ENCODE assay signal across 23 mouse cellular contexts in the genomic region with DNA sequence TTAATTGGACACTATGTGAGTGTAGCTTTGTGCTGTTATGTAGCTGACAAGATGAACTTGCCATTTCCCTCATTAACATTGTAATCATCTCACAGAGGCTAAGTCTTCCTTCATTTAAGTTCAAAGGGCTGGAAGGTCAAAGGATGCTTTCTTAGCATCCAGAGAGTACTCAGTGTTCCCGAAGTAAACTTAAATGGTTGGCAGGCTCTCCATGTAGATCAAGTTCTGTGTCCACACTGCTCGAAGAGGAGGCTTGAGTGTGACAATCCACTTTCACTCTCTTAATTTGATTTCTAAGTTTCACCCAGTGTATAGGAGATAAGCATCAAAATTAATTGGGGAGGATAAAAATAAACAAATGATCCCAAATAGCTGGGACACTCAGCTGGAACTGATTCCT. TPM values are rescaled to one million over a fixed set of nuclear protein-coding genes. Genes with fewer than 3 reads are reported as not detected.
DNase-seq lines count a peak whose midpoint lies in the region; ATAC-seq and TF ChIP-seq lines count a peak whose summit lies in the region.
"Had no signal": no experiment of that assay in that cellular context is flagged by ENCODE, and none has a peak within 500 bp of the region (broad histone marks: within the 10 kb centered on the region; RNA-seq: fewer than 3 reads in every experiment).

No protein-coding gene starts in this region.

- TF ChIP-seq CTCF in intestine, postnatal 0 days (IDR thresholded peaks at IDR 0.05; ENCODE audit: low read depth): no peak
- no peak for TF ChIP-seq CTCF in liver, postnatal 0 days (IDR thresholded peaks at IDR 0.05; ENCODE audit: low read depth)

- no peaks in the 10 kb centered on the region for H3K36me3 ChIP-seq in intestine, embryonic 14.5 days (ENCODE audit: control insufficient read depth, insufficient read depth, low read length)
- H3K36me3 ChIP-seq in intestine, postnatal 0 days (ENCODE audit: control insufficient read depth, insufficient read depth): no peaks in the 10 kb centered on the region
- H3K36me3 ChIP-seq in liver, postnatal 0 days (replicated peaks; ENCODE audit: insufficient read depth, low read length): no peaks in the 10 kb centered on the region
- H3K36me3 ChIP-seq: embryonic facial prominence, embryonic 13.5 days; embryonic facial prominence, embryonic 15.5 days; forebrain, embryonic 10.5 days; forebrain, embryonic 12.5 days had no signal

- no peaks in the 10 kb centered on the region for H3K9me3 ChIP-seq in intestine, embryonic 14.5 days (ENCODE audit: control insufficient read depth, low read length)
- H3K9me3 ChIP-seq in intestine, postnatal 0 days (ENCODE audit: control insufficient read depth): no peaks in the 10 kb centered on the region
- no peaks in the 10 kb centered on the region for H3K9me3 ChIP-seq in liver, postnatal 0 days (ENCODE audit: low read length)
- H3K9me3 ChIP-seq: embryonic facial prominence, embryonic 13.5 days; embryonic facial prominence, embryonic 15.5 days; forebrain, embryonic 10.5 days; forebrain, embryonic 12.5 days had no signal

- WGBS in intestine, embryonic 14.5 days: 85% methylated on average over 2 of the region's 2 CpGs
- 71% methylated on average over 2 of the region's 2 CpGs for WGBS in intestine, postnatal 0 days
- 70% methylated on average over 2 of the region's 2 CpGs for WGBS in liver, postnatal 0 days (ENCODE audit: insufficient replicate concordance)

- H3K4me1 ChIP-seq in intestine, embryonic 14.5 days (replicated peaks; ENCODE audit: control insufficient read depth, insufficient read depth, low read length): no peaks in the 10 kb centered on the region
- H3K4me1 ChIP-seq in intestine, postnatal 0 days (replicated peaks; ENCODE audit: control insufficient read depth, insufficient read depth, low read length): no peaks in the 10 kb centered on the region
- peaks cover 19% of the 10 kb centered on the region for H3K4me1 ChIP-seq in liver, postnatal 0 days (ENCODE audit: insufficient read depth)
- H3K4me1 ChIP-seq: embryonic facial prominence, embryonic 13.5 days; forebrain, embryonic 10.5 days; forebrain, embryonic 12.5 days had no signal

- DNase-seq in intestine, embryonic 14.5 days (ENCODE audit: low spot score): peak; percentile 0
- peak; percentile 33 for DNase-seq in kidney, adult 9 months
- DNase-seq in kidney, postnatal 10 days: no peak
- DNase-seq in liver, postnatal 0 days: no peak
- no peak for DNase-seq in liver
- DNase-seq: adrenal gland, adult 2 months; adrenal gland, postnatal 10 days; adrenal gland, postnatal 25 days; cerebellum, adult 11 months; cerebellum, adult 18-20 months; cerebellum, adult 8-10 months; cerebellum, adult 9-11 months; cerebellum, postnatal 14 days; cerebellum, postnatal 36 days; embryo, embryonic 11 days had no signal

- no peak for TF ChIP-seq EP300 in liver, postnatal 0 days (IDR thresholded peaks at IDR 0.05; ENCODE audit: low read depth)

- no peak overlapping the region for H3K4me2 ChIP-seq in intestine, embryonic 14.5 days (ENCODE audit: low read length)
- no peak overlapping the region for H3K4me2 ChIP-seq in intestine, postnatal 0 days (replicated peaks; ENCODE audit: low read depth)
- no peak overlapping the region for H3K4me2 ChIP-seq in liver, postnatal 0 days (ENCODE audit: low read depth, low read length)
- H3K4me2 ChIP-seq: embryonic facial prominence, embryonic 13.5 days; embryonic facial prominence, embryonic 15.5 days; forebrain, embryonic 12.5 days had no signal

- no peak overlapping the region for H3K4me3 ChIP-seq in intestine, embryonic 14.5 days (ENCODE audit: low read depth, low read length)
- no peak overlapping the region for H3K4me3 ChIP-seq in intestine, postnatal 0 days (ENCODE audit: low read depth, low read length)
- no peak overlapping the region for H3K4me3 ChIP-seq in liver, postnatal 0 days (ENCODE audit: low read depth, low read length)
- H3K4me3 ChIP-seq: embryonic facial prominence, embryonic 13.5 days; embryonic facial prominence, embryonic 15.5 days; erythroblast, embryonic 14.5 days; forebrain, embryonic 10.5 days; forebrain, embryonic 12.5 days had no signal

- no peaks in the 10 kb centered on the region for H3K27me3 ChIP-seq in intestine, embryonic 14.5 days (replicated peaks; ENCODE audit: control insufficient read depth, insufficient read depth, low read length)
- H3K27me3 ChIP-seq in intestine, postnatal 0 days (replicated peaks; ENCODE audit: control insufficient read depth, insufficient read depth, low read length): no peaks in the 10 kb centered on the region
- no peaks in the 10 kb centered on the region for H3K27me3 ChIP-seq in liver, postnatal 0 days (ENCODE audit: insufficient read depth, low read length)
- H3K27me3 ChIP-seq: embryonic facial prominence, embryonic 13.5 days; embryonic facial prominence, embryonic 15.5 days had no signal

- H3K27ac ChIP-seq in intestine, embryonic 14.5 days (ENCODE audit: low read depth): no peak overlapping the region
- H3K27ac ChIP-seq in intestine, postnatal 0 days (ENCODE audit: low read depth, low read length): no peak overlapping the region
- peak overlapping the region; percentile 83 for H3K27ac ChIP-seq in liver, postnatal 0 days (ENCODE audit: low read depth)
- H3K27ac ChIP-seq: embryonic facial prominence, embryonic 13.5 days; embryonic facial prominence, embryonic 15.5 days; forebrain, embryonic 10.5 days; forebrain, embryonic 12.5 days had no signal

- H3K9ac ChIP-seq in intestine, embryonic 14.5 days (ENCODE audit: low read length): no peak overlapping the region
- H3K9ac ChIP-seq in intestine, postnatal 0 days (ENCODE audit: low read depth, low read length): no peak overlapping the region
- H3K9ac ChIP-seq in liver, postnatal 0 days (replicated peaks): no peak overlapping the region
- H3K9ac ChIP-seq: embryonic facial prominence, embryonic 13.5 days; embryonic facial prominence, embryonic 15.5 days; forebrain, embryonic 12.5 days had no signal

- no peak for ATAC-seq in intestine, embryonic 14.5 days (replicated peaks; ENCODE audit: low FRiP score, low TSS enrichment, low read depth)
- no peak for ATAC-seq in intestine, postnatal 0 days
- no peak for ATAC-seq in liver, postnatal 0 days
- ATAC-seq: forebrain, embryonic 14.5 days had no signal

RNA-seq across cellular contexts. Expression of a gene that starts 23.6 kb away (rescaled TPM):
- 2.2 and 2.4 TPM in 2 replicates for polyA plus RNA-seq in intestine, embryonic 14.5 days (2014; fragmentation: Nextera tagmentation; extraction: Ambion mirVana)
- 2.1 and 2.9 TPM in 2 replicates for polyA plus RNA-seq in intestine, postnatal 0 days (2015; fragmentation: Nextera tagmentation; extraction: Ambion mirVana)
- polyA plus RNA-seq in liver, postnatal 0 days (2015; fragmentation: Nextera tagmentation; extraction: Ambion mirVana): 39.7 and 47.8 TPM in 2 replicates
- polyA plus RNA-seq: C2C12; erythroblast, embryonic 14.5 days had no signal

Comparison
In these comparisons a context has a peak if more than half of its experiments do, and no peak if none do; other contexts are left out.
1. DNase-seq: peak in intestine, embryonic 14.5 days (single experiment) and kidney, adult 9 months (single experiment); none in kidney, postnatal 10 days (single experiment), liver, postnatal 0 days (single experiment) and liver (single experiment).
2. RNA of a gene that starts 23.6 kb away (polyA plus RNA-seq): 39.7 to 47.8 TPM in liver, postnatal 0 days; 2.1 to 2.9 TPM in intestine, postnatal 0 days and 2.2 to 2.4 TPM in intestine, embryonic 14.5 days; every median in the first group is over 10 times any median in the second.